Mouse (Mus musculus) kidney, embryonic 16.5 days (tissue): ENCODE results near the gene Itpr2. TPM values are rescaled to one million over a fixed set of nuclear protein-coding genes. Genes with fewer than 3 reads are reported as not detected.
A peak's percentile ranks its signal among the peaks of the same experiment; 100 is the strongest.

Source experiments
- ATAC-seq: fragments of 200-750 bp; cut with Nextera tagmentation; 2 replicates; pipeline ENCODE4 v1.8.0; 2017; ENCODE audit warnings: moderate TSS enrichment; ENCODE audit not compliant: low FRiP score, low TSS enrichment
- H3K27ac ChIP-seq: fragments of 300-500 bp; sonication (generic); 2 replicates; pipeline ENCODE4 v1.5.1; 2014; ENCODE audit warnings: low read length
- H3K27me3 ChIP-seq: fragments of 300-500 bp; sonication (generic); 2 replicates; pipeline ENCODE4 v1.6.1; 2014; ENCODE audit warnings: low read length, control low read depth, mixed read lengths; ENCODE audit not compliant: insufficient read depth
- H3K36me3 ChIP-seq: fragments of 300-500 bp; sonication (generic); 2 replicates; pipeline ENCODE4 v1.6.1; 2014; ENCODE audit warnings: low read length, control low read depth, mixed read lengths; ENCODE audit not compliant: insufficient read depth
- H3K4me1 ChIP-seq: fragments of 300-500 bp; sonication (generic); 2 replicates; pipeline ENCODE4 v1.6.1; 2014; ENCODE audit warnings: low read length, control low read depth, mixed read lengths; ENCODE audit not compliant: insufficient read depth
- H3K4me2 ChIP-seq: fragments of 300-500 bp; sonication (generic); replicated peaks from 2 replicates; pipeline ENCODE4 v1.6.1; 2014; ENCODE audit warnings: low read depth, low read length
- H3K4me3 ChIP-seq: fragments of 300-500 bp; sonication (generic); 2 replicates; pipeline ENCODE4 v1.5.1; 2014; ENCODE audit warnings: mild to moderate bottlenecking, low read length
- H3K9ac ChIP-seq: fragments of 300-500 bp; sonication (generic); replicated peaks from 2 replicates; pipeline ENCODE4 v1.6.1; 2014; ENCODE audit warnings: low read length
- H3K9me3 ChIP-seq: fragments of 300-500 bp; sonication (generic); 2 replicates; pipeline ENCODE4 v1.6.1; 2016; ENCODE audit warnings: low read length, control low read depth
- WGBS: fragments of 180-500 bp; shearing (Covaris S2); extraction: QIAGEN DNeasy Blood & Tissue Kit; methylation state at CpG from one replicate; pipeline ENCODE4 v1.1.7; 2014; 5-methylcytosine and 5-hydroxymethylcytosine counted together
- polyA plus RNA-seq: library from polyadenylated mRNA; unstranded; fragments of >200 nt; fragmentation: Nextera tagmentation; extraction: Ambion mirVana; gene quantifications from 2 replicates; pipeline ENCODE4 v1.2.1, GENCODE M21; 2015

Itpr2 gene
- polyA plus RNA-seq: 14.0 and 14.5 TPM in 2 replicates

DNA sequence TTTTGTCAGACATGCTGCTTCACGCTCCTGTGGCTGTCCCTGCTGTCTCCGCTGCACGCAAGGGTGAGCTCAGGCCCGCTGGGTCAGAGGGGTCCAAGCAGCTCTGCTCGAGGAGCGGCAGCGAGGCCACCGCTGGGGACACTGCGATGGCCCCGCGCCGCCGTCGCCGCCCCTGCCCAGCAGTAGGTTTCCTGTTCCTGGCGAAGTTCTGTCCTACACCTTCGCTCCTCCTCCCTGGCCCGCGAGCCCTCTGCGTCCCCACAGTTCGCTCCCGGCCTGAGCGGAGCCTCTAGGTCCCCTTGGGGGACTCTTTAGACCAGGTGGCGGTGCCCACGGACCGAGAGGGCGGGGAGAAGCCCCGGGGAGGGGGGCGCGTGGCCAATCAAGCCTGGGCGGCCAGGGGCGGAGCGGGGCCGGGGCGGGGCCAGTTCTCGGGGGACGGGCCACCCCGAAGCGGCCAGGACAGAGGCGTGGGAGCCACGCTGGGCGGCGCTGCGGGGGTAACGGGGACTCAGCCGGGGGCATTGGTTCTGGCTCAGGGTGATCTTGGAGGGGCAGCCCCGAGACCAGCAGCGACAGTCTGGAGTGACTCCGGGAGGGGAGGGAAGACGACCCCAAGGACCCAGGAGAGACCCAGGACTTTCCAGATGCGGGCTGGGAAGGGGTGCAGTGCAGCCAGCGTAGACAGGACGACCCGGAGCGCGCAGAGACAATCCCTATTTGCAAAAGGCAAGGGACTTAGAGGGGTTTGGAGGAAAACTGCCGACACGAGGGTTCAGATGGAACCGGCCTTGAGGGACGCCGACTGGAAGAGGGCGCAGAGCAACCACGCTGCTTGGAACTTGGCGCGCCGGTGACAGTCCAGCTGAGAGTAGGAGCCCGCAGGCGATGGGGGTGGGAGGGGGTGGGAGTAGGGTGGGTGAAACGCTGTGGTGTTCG is at the start of gene Itpr2:
Gene Itpr2 (minus strand): TSS at position 358 of the 939 bp plus-strand sequence.
- Histone ChIP-seq H3K4me3 (peak within 1 kb of the TSS; percentile 79), H3K27ac (peak within 1 kb of the TSS; percentile 32), H3K9me3 (no peaks in the 10 kb centered on the region), H3K27me3 (peaks cover 9% of the 10 kb centered on the region; the same call in 1 of the 2 replicates), H3K9ac (peak within 1 kb of the TSS; percentile 75), H3K4me1 (peaks cover 8% of the 10 kb centered on the region; the same call in 1 of the 2 replicates), H3K4me2 (peak within 1 kb of the TSS; percentile 95), H3K36me3 (no peaks in the 10 kb centered on the region)
- under 1% methylated on average over 65 of the region's 70 CpGs for WGBS
- peak; percentile 97 for ATAC-seq

DNA sequence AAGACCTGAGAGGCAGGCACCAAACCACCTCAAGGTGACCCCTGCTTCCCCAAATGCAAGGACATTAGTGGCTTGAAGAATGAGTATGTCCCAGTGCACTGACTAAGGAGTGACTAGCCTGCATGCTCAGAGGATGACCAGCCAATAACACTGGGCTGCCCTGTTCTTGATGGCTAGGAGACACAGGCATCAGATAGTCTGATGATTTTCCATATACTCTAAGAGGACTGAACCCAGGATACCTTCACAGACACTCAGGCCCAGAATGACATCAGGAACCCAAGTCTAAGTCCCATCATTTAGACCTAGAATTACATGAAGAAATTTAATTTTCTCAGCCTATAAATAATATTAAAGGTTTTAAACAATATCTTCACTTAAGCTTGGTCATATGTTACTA is 49.3 kb upstream of the Itpr2 start:
- Histone ChIP-seq H3K9ac (no peak overlapping the region), H3K4me3 (no peak overlapping the region), H3K27me3 (no peaks in the 10 kb centered on the region), H3K4me2 (no peak overlapping the region), H3K4me1 (no peaks in the 10 kb centered on the region), H3K27ac (no peak overlapping the region), H3K36me3 (peaks cover 66% of the 10 kb centered on the region), H3K9me3 (no peaks in the 10 kb centered on the region)
- no peak for ATAC-seq

DNA sequence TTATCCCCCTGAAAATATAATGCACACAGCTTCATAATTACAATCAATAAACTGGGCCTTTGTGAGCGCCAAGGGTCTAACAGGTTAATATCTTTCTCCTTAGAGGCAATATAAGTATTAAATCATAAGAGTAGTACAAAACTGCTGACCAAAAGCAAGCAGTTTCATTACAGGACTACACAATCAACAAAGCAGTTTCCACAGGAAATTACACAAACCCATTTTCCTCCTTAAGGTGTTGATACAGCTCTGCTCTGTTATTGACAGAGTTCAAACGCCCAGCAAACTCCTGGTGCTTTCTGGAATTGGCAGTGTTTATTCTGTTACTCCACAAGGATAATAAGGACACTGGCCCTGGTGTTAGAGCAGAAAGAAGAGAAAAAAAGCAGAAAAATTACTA is 48.4 kb upstream of the Itpr2 start:
- no peak overlapping the region for H3K9ac ChIP-seq
- no peak overlapping the region for H3K27ac ChIP-seq
- no peak for ATAC-seq
- H3K27me3 ChIP-seq: no peaks in the 10 kb centered on the region
- 87% methylated on average over 2 of the region's 2 CpGs for WGBS
- peaks cover 62% of the 10 kb centered on the region for H3K36me3 ChIP-seq
- H3K4me3 ChIP-seq: no peak overlapping the region
- H3K4me2 ChIP-seq: no peak overlapping the region
- no peaks in the 10 kb centered on the region for H3K4me1 ChIP-seq
- H3K9me3 ChIP-seq: no peaks in the 10 kb centered on the region

DNA sequence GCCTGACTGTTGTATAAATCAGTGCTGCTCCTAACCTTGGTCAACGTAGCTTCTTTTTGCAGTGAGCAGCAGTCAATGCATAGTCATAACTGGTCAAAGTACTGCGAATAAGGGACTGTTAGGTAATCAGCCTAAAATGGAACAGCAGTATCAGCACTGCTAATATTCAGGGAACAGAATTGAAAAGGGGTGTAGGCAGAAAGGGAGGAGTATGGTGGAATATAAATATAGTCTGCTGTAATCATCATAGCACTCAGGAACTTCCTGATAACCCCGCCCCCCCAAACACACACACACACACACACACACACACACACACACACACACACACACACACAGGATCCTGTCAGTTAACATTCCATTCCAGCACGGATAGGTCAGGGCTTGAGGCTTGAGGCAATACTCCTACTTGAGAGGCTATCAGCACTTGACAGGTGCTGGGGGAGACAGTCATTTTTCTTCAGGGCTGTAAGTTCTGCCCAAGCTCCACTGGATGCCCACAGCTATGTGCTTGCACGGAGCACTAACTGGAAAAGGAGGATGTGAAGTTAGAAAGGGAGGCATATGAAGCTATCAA is 43.4 kb upstream of the Itpr2 start:
- no peak for ATAC-seq
- no peak overlapping the region for H3K9ac ChIP-seq
- 81% methylated on average over 5 of the region's 5 CpGs for WGBS
- peaks cover 24% of the 10 kb centered on the region for H3K36me3 ChIP-seq
- H3K4me1 ChIP-seq: no peaks in the 10 kb centered on the region
- no peak overlapping the region for H3K4me2 ChIP-seq
- no peaks in the 10 kb centered on the region for H3K27me3 ChIP-seq
- no peak overlapping the region for H3K4me3 ChIP-seq
- H3K9me3 ChIP-seq: no peaks in the 10 kb centered on the region
- H3K27ac ChIP-seq: no peak overlapping the region

DNA sequence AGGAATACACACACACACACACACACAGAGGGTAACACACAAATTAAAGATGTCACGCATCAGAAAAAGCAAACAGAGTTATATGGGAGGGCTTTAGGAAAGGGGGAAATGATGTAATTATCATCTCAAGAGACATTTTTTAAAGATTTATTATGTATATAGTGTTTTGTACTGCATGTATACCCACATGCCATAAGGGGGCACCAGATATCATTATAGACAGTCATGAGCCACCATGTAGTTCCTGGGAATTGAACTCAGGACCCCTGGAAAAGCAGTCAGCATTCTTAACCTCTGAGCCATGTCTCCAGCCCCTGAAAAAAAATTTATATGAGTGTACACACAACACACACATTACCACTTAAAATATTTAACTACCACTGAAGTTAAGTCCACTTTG is 42.6 kb upstream of the Itpr2 start:
- H3K9ac ChIP-seq: no peak overlapping the region
- no peak overlapping the region for H3K4me3 ChIP-seq
- no peaks in the 10 kb centered on the region for H3K4me1 ChIP-seq
- H3K27me3 ChIP-seq: no peaks in the 10 kb centered on the region
- H3K4me2 ChIP-seq: no peak overlapping the region
- H3K9me3 ChIP-seq: no peaks in the 10 kb centered on the region
- WGBS: 84% methylated on average over 1 of the region's 1 CpGs
- peaks cover 19% of the 10 kb centered on the region for H3K36me3 ChIP-seq
- ATAC-seq: no peak
- no peak overlapping the region for H3K27ac ChIP-seq

DNA sequence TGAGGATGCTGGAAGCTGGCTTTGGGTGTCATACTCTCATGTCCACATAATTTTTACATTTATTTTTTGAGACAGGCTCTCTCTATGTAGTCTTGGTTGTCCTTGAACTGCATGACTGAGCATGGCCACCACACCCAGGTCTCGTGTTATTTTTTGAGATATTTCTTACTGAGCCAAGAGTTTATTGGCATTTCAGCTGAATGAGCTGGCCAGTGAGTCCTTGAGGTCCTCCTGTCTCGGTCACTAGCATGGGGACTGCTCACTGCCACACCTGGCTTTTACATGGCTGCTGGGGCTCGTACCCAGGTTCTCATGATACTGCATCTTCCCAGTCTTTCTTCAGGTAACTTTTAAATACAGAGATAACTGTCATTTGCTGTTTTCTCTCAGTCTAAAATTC is 38.4 kb upstream of the Itpr2 start:
- Histone ChIP-seq H3K27me3 (no peaks in the 10 kb centered on the region), H3K4me1 (no peaks in the 10 kb centered on the region), H3K36me3 (no peaks in the 10 kb centered on the region), H3K9ac (no peak overlapping the region), H3K4me3 (no peak overlapping the region), H3K9me3 (0 out of 2 replicates have a peak, but pooled peaks cover 3% of the 10 kb centered on the region), H3K27ac (no peak overlapping the region), H3K4me2 (no peak overlapping the region)
- 71% methylated on average over 3 of the region's 3 CpGs for WGBS
- ATAC-seq: no peak

DNA sequence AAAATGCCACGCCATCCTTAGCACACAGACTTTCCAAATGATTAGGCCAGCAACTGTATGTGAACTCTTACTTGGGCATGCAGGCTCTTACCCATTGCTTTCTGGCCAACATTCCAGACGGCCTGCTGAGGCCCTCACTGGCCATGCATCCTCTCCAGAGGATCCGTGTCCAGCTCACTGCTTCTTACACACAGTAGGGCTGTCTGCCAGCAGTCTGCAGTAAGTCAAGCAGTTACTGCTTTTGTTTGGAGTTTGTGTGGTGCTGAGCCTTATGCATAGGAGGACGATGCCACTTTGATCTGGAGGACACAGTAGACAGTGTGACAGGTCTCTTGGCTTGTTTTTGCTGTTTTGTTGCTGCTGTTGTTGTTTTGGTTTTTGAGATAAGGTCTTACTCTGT is 36.6 kb upstream of the Itpr2 start:
- Histone ChIP-seq H3K4me2 (no peak overlapping the region), H3K4me1 (no peaks in the 10 kb centered on the region), H3K4me3 (no peak overlapping the region), H3K9me3 (0 out of 2 replicates have a peak, but pooled peaks cover 3% of the 10 kb centered on the region), H3K27me3 (no peaks in the 10 kb centered on the region), H3K36me3 (no peaks in the 10 kb centered on the region), H3K27ac (no peak overlapping the region), H3K9ac (no peak overlapping the region)
- WGBS: 73% methylated on average over 4 of the region's 4 CpGs
- ATAC-seq: no peak

DNA sequence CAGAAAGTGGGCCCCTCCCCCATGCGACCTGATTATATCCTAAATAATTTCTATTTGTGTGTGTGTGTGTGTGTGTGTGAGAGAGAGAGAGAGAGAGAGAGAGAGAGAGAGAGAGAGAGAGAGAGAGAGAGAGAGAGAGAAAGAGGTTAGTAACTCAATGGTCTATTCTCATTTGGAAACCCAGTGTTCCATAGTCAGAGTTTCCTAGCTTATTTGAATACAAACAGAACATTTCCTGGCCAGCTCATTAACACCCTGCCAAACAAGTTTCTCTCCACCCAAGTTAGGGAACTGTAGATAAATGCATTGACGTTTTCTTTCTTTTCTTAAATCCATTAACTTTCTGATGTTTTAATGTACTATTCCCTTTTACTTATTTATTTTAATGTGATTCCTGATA is 36.0 kb upstream of the Itpr2 start:
- Histone ChIP-seq H3K4me3 (no peak overlapping the region), H3K27me3 (no peaks in the 10 kb centered on the region), H3K27ac (no peak overlapping the region), H3K36me3 (no peaks in the 10 kb centered on the region), H3K4me1 (no peaks in the 10 kb centered on the region), H3K9me3 (0 out of 2 replicates have a peak, but pooled peaks cover 3% of the 10 kb centered on the region), H3K4me2 (no peak overlapping the region), H3K9ac (no peak overlapping the region)
- no peak for ATAC-seq
- WGBS: 66% methylated on average over 2 of the region's 2 CpGs

DNA sequence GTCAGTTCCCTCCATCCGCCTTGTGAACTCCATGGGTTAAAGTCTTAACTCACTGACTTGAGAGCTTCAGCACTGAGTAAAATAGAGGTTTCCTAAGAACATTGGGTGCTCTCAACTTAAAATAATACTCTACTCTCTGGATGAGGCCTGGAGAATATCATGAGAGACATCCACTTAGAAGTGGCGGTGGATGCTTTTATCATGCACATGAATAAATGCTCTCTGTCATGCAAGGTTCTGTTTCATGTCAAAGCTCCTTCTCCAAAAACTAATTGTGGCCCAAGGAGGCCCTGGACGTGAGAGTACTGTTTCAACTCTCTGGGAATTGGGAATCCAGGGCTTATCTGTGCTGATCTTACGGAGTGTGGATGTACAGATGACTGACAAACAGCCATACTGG is 35.1 kb upstream of the Itpr2 start:
- H3K9me3 ChIP-seq: 0 out of 2 replicates have a peak, but pooled peaks cover 3% of the 10 kb centered on the region
- 87% methylated on average over 4 of the region's 4 CpGs for WGBS
- H3K36me3 ChIP-seq: no peaks in the 10 kb centered on the region
- H3K4me1 ChIP-seq: no peaks in the 10 kb centered on the region
- no peak overlapping the region for H3K4me2 ChIP-seq
- ATAC-seq: no peak
- H3K27me3 ChIP-seq: no peaks in the 10 kb centered on the region
- H3K9ac ChIP-seq: no peak overlapping the region
- H3K4me3 ChIP-seq: no peak overlapping the region
- no peak overlapping the region for H3K27ac ChIP-seq

DNA sequence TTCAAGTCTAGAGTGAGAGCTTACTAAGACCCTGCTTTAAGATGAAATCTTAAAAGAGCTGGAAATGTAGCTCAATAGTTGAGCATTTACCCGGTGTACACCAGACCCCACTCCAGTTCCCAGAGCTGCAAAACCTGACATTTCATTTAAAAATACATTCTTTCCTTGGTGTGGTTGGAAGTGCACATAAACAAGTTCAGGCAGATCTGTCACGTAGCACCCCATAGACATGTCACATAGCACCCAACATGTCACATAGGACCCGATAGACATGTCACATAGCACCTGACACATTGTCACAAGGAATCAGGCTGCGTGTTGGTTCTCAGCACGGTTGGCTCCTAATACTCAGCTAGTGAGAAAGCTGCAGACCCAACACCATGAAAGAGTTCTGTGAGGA is 33.5 kb upstream of the Itpr2 start:
- Histone ChIP-seq H3K4me2 (no peak overlapping the region), H3K4me3 (no peak overlapping the region), H3K4me1 (peaks cover 10% of the 10 kb centered on the region), H3K9ac (no peak overlapping the region), H3K9me3 (0 out of 2 replicates have a peak, but pooled peaks cover 3% of the 10 kb centered on the region), H3K27me3 (no peaks in the 10 kb centered on the region), H3K27ac (no peak overlapping the region), H3K36me3 (no peaks in the 10 kb centered on the region)
- WGBS: 95% methylated on average over 5 of the region's 5 CpGs
- no peak for ATAC-seq
